ENCODE assay signal across 14 mouse cellular contexts in genomic region chr6:6173166-6173934, GRCm38 (mm10). TPM values are rescaled to one million over a fixed set of nuclear protein-coding genes. Genes with fewer than 3 reads are reported as not detected.
DNase-seq lines count a peak whose midpoint lies in the region; ATAC-seq and TF ChIP-seq lines count a peak whose summit lies in the region.
"Had no signal": no experiment of that assay in that cellular context is flagged by ENCODE, and none has a peak within 500 bp of the region (broad histone marks: within the 10 kb centered on the region; RNA-seq: fewer than 3 reads in every experiment).

No protein-coding gene starts in this region.

- no peak overlapping the region for H3K9ac ChIP-seq in hindbrain, embryonic 14.5 days
- H3K9ac ChIP-seq in forebrain, postnatal 0 days, result no peak overlapping the region
- H3K9ac ChIP-seq in neural tube, embryonic 14.5 days (replicated peaks; ENCODE audit: low read depth, low read length), result no peak overlapping the region
- H3K9ac ChIP-seq: liver, embryonic 13.5 days had no signal

- no peaks in the 10 kb centered on the region for H3K36me3 ChIP-seq in hindbrain, embryonic 14.5 days (replicated peaks; ENCODE audit: control insufficient read depth, insufficient read depth)
- H3K36me3 ChIP-seq in hindbrain, embryonic 10.5 days, result peaks cover 2% of the 10 kb centered on the region; the same call in 1 of the 2 replicates
- no peaks in the 10 kb centered on the region for H3K36me3 ChIP-seq in forebrain, postnatal 0 days (ENCODE audit: insufficient read depth)
- H3K36me3 ChIP-seq in neural tube, embryonic 14.5 days (ENCODE audit: control insufficient read depth, insufficient read depth, low read length), result no peaks in the 10 kb centered on the region

- H3K9me3 ChIP-seq in hindbrain, embryonic 14.5 days (ENCODE audit: control insufficient read depth, low read length), result no peaks in the 10 kb centered on the region
- no peaks in the 10 kb centered on the region for H3K9me3 ChIP-seq in hindbrain, embryonic 10.5 days
- no peaks in the 10 kb centered on the region for H3K9me3 ChIP-seq in forebrain, postnatal 0 days (ENCODE audit: low read length)
- no peaks in the 10 kb centered on the region for H3K9me3 ChIP-seq in neural tube, embryonic 14.5 days (ENCODE audit: control insufficient read depth, low read length)
- H3K9me3 ChIP-seq: liver, embryonic 13.5 days had no signal

- TF ChIP-seq POLR2A in brain, embryonic 14.5 days (IDR thresholded peaks at IDR 0.05; ENCODE audit: borderline replicate concordance, extremely low read depth, insufficient read depth, insufficient read length, poor library complexity, severe bottlenecking), result no peak

- H3K4me1 ChIP-seq in hindbrain, embryonic 14.5 days (replicated peaks; ENCODE audit: control insufficient read depth, insufficient read depth, low read length), result peaks cover 25% of the 10 kb centered on the region
- peaks cover 35% of the 10 kb centered on the region for H3K4me1 ChIP-seq in hindbrain, embryonic 10.5 days (replicated peaks)
- H3K4me1 ChIP-seq in forebrain, postnatal 0 days (ENCODE audit: insufficient read depth), result peaks cover 8% of the 10 kb centered on the region; the same call in 1 of the 2 replicates
- H3K4me1 ChIP-seq in neural tube, embryonic 14.5 days (ENCODE audit: control insufficient read depth, insufficient read depth, low read length), result 0 out of 2 replicates have a peak, but pooled peaks cover 2% of the 10 kb centered on the region
- H3K4me1 ChIP-seq: liver, embryonic 13.5 days had no signal

- peak overlapping the region; percentile 70 for H3K27ac ChIP-seq in hindbrain, embryonic 14.5 days
- H3K27ac ChIP-seq in hindbrain, embryonic 10.5 days, result no peak overlapping the region; the same call in 1 of the 2 replicates
- H3K27ac ChIP-seq in forebrain, postnatal 0 days (ENCODE audit: low read depth, low read length), result peak overlapping the region; percentile 42; the same call in 1 of the 2 replicates
- no peak overlapping the region for H3K27ac ChIP-seq in neural tube, embryonic 14.5 days (ENCODE audit: low read depth, low read length)
- H3K27ac ChIP-seq: liver, embryonic 13.5 days had no signal

- H3K27me3 ChIP-seq in hindbrain, embryonic 14.5 days (ENCODE audit: control insufficient read depth, insufficient read depth, low read length), result no peaks in the 10 kb centered on the region
- H3K27me3 ChIP-seq in hindbrain, embryonic 10.5 days (ENCODE audit: insufficient read depth, poor library complexity, severe bottlenecking), result no peaks in the 10 kb centered on the region
- no peaks in the 10 kb centered on the region for H3K27me3 ChIP-seq in forebrain, postnatal 0 days (ENCODE audit: insufficient read depth, low read length)
- no peaks in the 10 kb centered on the region for H3K27me3 ChIP-seq in neural tube, embryonic 14.5 days (ENCODE audit: control insufficient read depth, insufficient read depth, low read length)
- H3K27me3 ChIP-seq: liver, embryonic 13.5 days had no signal

- TF ChIP-seq CTCF in brain, embryonic 14.5 days (IDR thresholded peaks at IDR 0.05; ENCODE audit: borderline replicate concordance, extremely low read depth, insufficient read depth, insufficient read length), result no peak
- no peak for TF ChIP-seq CTCF in forebrain, postnatal 0 days (IDR thresholded peaks at IDR 0.05; ENCODE audit: low read depth)

- DNase-seq in hindbrain, embryonic 14.5 days (ENCODE audit: low spot score), result no peak
- DNase-seq in hindbrain, embryonic 10.5 days (ENCODE audit: low spot score), result no peak
- peak; percentile 77 for DNase-seq in brain, embryonic 14.5 days (ENCODE audit: low read depth)
- no peak for DNase-seq in forebrain, postnatal 0 days
- DNase-seq in right cerebral cortex, postnatal 10 days (ENCODE audit: low spot score in 2 of 2), result no peak
- DNase-seq in testis, postnatal 14 days (ENCODE audit: low spot score), result no peak
- DNase-seq: cerebellum, adult 18-20 months; heart, adult 18-20 months; liver, embryonic 13.5 days; right cerebral cortex, postnatal 25 days had no signal

- 22% methylated on average over 15 of the region's 15 CpGs for WGBS in hindbrain, embryonic 14.5 days
- 30% methylated on average over 15 of the region's 15 CpGs for WGBS in hindbrain, embryonic 10.5 days
- WGBS in forebrain, postnatal 0 days, result 15% methylated on average over 15 of the region's 15 CpGs
- 36% methylated on average over 15 of the region's 15 CpGs for WGBS in neural tube, embryonic 14.5 days

- peak; percentile 35 for ATAC-seq in hindbrain, embryonic 14.5 days (ENCODE audit: low FRiP score)
- ATAC-seq in forebrain, postnatal 0 days, result peak; percentile 65; the same call in 1 of the 2 replicates
- 0 out of 2 replicates have a peak, but pooled peaks have one; percentile 36 for ATAC-seq in neural tube, embryonic 14.5 days (ENCODE audit: low read depth)
- no peak for ATAC-seq in granulocyte monocyte progenitor cell, adult 5-6 weeks (replicated peaks; ENCODE audit: poor library complexity, severe bottlenecking)
- ATAC-seq: intestine, embryonic 16.5 days; lung, postnatal 0 days had no signal

- no peak overlapping the region for H3K4me2 ChIP-seq in hindbrain, embryonic 14.5 days (replicated peaks)
- no peak overlapping the region for H3K4me2 ChIP-seq in forebrain, postnatal 0 days (ENCODE audit: low read depth)
- no peak overlapping the region for H3K4me2 ChIP-seq in neural tube, embryonic 14.5 days (ENCODE audit: low read depth, low read length)
- H3K4me2 ChIP-seq: liver, embryonic 13.5 days had no signal

- no peak overlapping the region for H3K4me3 ChIP-seq in hindbrain, embryonic 14.5 days (replicated peaks; ENCODE audit: low read length)
- no peak overlapping the region for H3K4me3 ChIP-seq in hindbrain, embryonic 10.5 days
- no peak overlapping the region for H3K4me3 ChIP-seq in forebrain, postnatal 0 days (ENCODE audit: low read depth, low read length)
- H3K4me3 ChIP-seq in neural tube, embryonic 14.5 days (ENCODE audit: low read depth, low read length), result no peak overlapping the region
- H3K4me3 ChIP-seq: liver, embryonic 13.5 days had no signal

RNA-seq across cellular contexts. Expression of gene Slc25a13, which starts 43.6 kb away (rescaled TPM):
- 5.6 and 6.4 TPM in 2 replicates for polyA plus RNA-seq in hindbrain, embryonic 14.5 days (2014; fragmentation: Nextera tagmentation; extraction: Ambion mirVana)
- 29.7 and 44.8 TPM in 2 replicates for polyA plus RNA-seq in hindbrain, embryonic 10.5 days (2016; fragmentation: Nextera tagmentation; extraction: Ambion mirVana)
- polyA plus RNA-seq in brain, embryonic 14.5 days (2012; rRNA removed), result 4.3 and 5.0 TPM in 2 replicates
- total RNA-seq in forebrain, postnatal 0 days (2014; rRNA removed), result 2.3 and 5.2 TPM in 2 replicates
- 3.1 and 3.2 TPM in 2 replicates for polyA plus RNA-seq in forebrain, postnatal 0 days (2015; fragmentation: Nextera tagmentation; extraction: Ambion mirVana)
- polyA plus RNA-seq in neural tube, embryonic 14.5 days (2014; fragmentation: Nextera tagmentation; extraction: Ambion mirVana), result 4.9 and 5.4 TPM in 2 replicates
- 25.5 and 25.8 TPM in 2 replicates for total RNA-seq in granulocyte monocyte progenitor cell, adult 5-6 weeks (2014; fragmentation: Nextera tagmentation)
- total RNA-seq in granulocyte monocyte progenitor cell, adult 5-6 weeks (2017), result 31.6 and 46.0 TPM in 2 replicates

Comparison
In these comparisons a context has a peak if more than half of its experiments do, and no peak if none do; other contexts are left out.
1. H3K27ac ChIP-seq: peak in hindbrain, embryonic 14.5 days (single experiment) and forebrain, postnatal 0 days (single experiment); none in hindbrain, embryonic 10.5 days (single experiment) and neural tube, embryonic 14.5 days (single experiment).